Mouse (Mus musculus) lung, postnatal 4 days (tissue): ENCODE measurements around the gene Snrpa.

ENCODE experiments used
- DNase-seq, 2 experiments: peaks; one replicate each; pipeline ENCODE4 v3.0.0; 2021

Gene Snrpa

DNA sequence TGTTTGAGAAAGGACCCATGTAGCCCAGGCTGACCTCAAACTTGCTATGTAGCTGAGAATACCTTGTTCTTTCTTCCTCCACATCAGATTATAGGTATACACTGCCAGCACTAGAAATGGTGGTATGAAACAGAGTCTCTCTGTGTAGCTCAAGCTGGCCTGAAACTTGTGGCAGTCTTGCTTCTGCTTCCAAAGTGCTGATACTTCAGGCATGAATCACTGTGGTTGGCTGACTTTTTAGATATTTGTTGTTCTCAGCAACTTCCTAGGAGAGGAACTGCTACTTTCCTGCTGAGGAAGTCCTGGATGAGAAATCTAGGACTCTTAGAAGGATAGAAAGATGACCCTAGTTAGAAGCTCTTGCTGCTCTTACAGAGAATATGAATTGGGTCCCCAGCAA lies 2.3 kb upstream of the Snrpa start:
- DNase-seq, result no peak

DNA sequence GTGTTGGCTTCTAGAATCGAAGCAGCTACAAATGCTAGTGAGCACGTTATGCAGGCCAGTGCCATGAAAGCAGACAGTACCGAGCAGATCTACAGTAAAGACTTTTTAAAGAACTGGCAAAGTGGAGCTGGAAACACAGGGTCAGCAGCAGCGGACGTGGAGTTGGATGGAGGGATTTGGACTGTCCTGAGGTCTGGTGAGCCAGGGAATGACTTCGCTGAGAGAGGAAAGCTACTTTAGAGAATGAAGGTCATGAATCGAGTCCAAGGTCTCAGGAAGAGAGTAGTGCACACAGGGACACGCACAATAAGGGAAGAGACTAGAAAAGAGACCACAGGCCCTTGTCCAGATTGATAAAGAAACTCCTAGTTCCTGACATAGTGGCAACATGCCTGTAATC lies 1.6 kb upstream of the Snrpa start:
- no peak for DNase-seq

- DNase-seq, result no peak
Measured at GRCm38 (mm10) chr7:27197136-27197535, 1.1 kb upstream of the Snrpa start.

GRCm38 (mm10) chr7:27193731-27194130 lies 2.3 kb downstream of the Snrpa start:
- DNase-seq, result no peak

DNA sequence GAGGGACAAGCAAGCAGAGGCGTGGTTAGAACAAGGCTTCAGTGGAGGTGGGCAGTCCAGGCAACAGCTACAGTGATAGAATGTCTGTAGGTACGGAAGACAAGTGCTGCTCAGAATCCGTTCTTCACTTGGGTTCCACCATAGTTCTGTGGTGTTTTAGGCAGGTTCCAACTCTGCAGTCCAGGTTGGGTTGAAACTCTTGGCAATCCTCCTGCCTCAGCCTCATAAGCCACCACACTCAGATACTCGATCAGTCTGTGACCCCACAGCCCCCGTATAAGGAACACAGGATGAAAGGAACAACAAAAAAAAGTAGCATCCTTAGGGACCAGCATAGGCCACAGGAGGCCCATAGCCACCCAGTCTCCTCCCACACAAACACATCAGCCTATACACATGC lies 3.6 kb downstream of the Snrpa start:
- no peak for DNase-seq

- DNase-seq, result no peak
Measured at GRCm38 (mm10) chr7:27189271-27189931, 6.7 kb downstream of the Snrpa start.

- DNase-seq, result no peak
Measured at GRCm38 (mm10) chr7:27185986-27186385, 10.1 kb downstream of the Snrpa start.

GRCm38 (mm10) chr7:27184964-27185363 lies 11.1 kb downstream of the Snrpa start:
- peak in 1 of 2 experiments; percentile 35 for DNase-seq

DNA sequence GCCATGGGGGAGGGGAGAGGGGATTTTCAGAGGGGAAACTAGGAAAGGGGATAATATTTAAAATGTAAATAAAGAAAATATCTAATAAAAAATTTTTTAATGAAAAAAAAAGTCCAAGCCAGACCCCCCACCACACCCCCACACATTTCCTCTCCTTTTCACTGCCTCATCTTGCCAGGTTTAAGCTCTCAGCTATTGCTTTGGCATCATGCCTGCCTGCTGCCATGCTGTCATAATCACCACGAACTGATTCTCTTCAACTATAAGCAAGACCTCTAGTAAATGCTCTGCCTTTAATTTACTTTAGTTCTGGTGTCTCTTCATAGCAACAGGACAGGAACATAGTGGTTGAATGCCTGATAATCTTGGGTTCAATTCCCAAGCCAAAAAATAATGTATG lies 13.6 kb downstream of the Snrpa start:
- DNase-seq, result no peak

DNA sequence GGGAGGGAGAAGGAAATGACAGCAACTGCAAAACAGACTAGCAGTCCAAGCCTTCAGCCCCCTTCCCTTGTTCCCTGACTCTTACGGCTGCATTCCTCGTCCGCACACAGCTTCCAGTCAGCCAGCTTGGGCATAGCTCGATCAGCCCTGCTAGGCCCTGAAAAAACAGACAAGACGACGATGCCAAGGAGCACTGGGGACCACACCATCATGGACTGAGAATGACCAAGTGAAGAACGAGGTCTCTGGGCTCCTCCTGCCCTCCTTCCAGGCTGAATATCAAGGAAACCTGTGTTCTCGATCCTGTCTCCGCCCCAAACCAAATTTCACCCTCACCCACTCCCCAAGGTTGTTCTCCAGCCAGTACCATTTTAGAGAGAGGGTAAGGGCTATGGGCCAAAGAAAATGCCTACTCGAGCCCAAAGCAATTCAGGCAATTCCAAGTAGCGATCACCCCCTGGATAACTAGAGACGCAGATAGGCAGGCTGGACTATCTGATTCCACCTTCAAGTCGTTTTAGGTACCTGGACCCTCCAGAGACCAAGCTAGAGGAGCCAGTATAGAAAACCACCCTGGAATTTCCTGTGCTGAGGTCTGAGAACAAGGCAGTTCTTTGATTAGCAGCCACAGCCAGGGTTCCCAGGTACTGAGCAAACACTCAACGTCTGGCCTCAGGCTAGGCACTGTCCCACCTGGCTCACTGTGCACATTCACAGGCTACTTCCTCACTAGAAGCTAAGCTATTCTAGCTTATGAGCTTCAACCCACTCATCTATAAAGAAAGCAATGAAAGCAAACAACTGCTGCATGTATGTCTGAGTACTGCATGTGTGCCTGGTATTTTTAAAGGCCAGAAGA lies 15.0 kb downstream of the Snrpa start, which contains the start of the genes Gm21983 and Mia:
Gene Gm21983, minus strand, starts transcription at position 250 of the 859 bp plus-strand sequence.
Gene Mia, minus strand, starts transcription at position 321 of the 859 bp plus-strand sequence.
- DNase-seq, result peak in 1 of 2 experiments; percentile 51

DNA sequence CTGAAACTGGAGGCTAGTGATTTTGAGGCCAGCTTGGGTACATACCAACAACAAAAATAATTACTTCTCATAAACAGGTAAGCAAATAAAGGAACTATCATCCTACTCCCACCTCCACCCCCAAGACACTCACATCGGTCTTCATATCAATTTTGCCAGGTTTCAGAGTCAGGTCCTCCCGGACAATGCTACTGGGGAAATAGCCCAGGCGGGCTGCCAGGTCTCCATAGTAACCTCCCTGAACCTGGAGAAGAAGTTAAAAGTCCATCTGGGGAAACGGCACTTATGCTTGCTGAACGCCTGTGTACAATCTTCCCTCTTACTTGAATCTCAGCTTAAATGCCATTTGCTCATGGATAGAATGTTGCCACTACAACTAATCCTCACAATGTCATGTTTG lies 16.0 kb downstream of the Snrpa start:
- peak; percentile 44 to 64 for DNase-seq

GRCm38 (mm10) chr7:27179217-27179918 lies 16.7 kb downstream of the Snrpa start:
- DNase-seq, result no peak

DNA sequence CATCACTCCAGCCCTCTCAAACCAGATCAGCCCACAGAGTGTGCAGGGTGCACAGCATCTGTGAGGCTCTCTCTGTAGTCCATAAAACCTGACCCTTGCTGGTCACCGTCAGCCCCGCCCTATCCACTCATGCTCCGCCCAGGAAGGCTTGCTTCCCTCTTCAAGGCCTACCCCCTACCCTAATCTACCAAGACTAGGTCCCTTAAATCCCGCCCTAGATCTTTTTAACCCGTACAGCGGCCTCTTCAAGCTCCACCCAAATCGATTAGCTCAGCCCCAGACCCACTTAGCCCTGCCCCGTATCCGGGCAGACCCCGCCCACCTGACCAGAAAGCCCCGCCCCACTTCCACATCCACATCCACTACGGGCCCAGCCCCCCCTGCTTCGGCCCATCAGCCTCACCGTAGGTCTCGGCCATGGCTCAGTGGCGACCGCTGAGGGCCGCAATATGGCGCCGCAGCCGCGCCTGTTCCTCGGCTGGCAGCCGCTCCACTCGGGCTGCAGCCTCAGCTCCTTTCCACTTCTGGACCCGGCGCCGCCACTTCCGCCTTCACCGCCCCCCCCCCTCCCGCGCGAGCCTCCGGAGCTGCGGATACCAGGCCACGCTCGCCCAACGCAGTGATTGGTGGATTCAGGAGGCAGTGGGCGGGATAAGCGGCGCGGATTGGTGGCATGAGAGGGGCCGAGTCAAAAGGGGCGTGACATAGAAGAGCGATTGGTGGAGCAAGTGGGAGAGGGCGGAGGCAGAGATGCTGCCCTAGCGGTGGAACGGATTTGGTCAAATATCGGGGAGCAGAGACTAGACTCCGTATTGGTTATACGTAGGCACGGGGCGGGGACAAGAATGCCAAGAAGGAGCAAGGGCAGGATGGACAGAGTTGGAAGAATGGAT lies 17.5 kb downstream of the Snrpa start, which contains the start of gene Rab4b:
Gene Rab4b, minus strand, starts transcription at position 573 of the 893 bp plus-strand sequence.
- DNase-seq, result peak; percentile 100

- DNase-seq, result no peak
Measured at GRCm38 (mm10) chr7:27177942-27178323, 18.1 kb downstream of the Snrpa start.

- DNase-seq, result no peak
Measured at GRCm38 (mm10) chr7:27174896-27175295, 21.2 kb downstream of the Snrpa start.

- peak in 1 of 2 experiments; percentile 25 for DNase-seq
Measured at GRCm38 (mm10) chr7:27174496-27174895, 21.6 kb downstream of the Snrpa start.

DNA sequence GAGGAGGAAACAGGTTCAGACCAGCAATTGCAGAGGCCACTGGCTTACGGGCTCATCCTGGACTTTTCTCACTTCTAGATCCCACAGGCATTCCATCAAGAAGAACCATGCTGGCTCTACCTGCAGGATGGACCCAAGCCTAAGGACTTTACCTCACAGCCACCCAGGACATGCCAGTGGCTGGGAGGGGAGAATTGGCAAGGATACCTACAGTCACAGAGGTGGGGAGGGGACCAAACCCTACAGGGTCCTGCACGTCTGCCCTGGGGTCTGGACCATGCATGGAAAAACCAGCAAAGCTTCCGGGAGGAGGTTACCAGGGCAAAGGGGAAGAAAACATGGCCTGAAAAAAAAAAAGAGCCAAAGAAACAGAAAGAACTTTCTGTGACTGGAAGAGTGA lies 25.1 kb downstream of the Snrpa start:
- DNase-seq, result no peak

DNA sequence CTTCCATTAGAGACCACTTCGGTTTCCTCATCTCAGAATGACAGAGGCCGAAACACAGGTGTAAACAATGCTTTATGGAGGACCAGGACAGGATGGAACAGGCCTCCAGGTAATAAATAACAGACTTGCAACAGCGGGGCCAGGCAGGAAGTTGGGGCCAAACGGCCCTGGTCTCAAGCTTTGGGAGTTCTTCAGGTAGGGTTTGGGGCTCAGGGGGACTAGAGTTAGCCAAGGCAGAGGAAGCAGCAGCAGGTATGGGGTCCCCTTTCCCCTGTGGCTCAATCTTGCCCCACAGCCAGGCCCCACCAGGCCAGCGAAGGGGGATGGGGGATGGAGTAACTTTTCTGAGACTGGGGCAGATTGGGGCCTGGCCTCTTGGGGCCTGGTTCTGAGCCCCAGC lies 27.7 kb downstream of the Snrpa start:
- DNase-seq, result no peak

GRCm38 (mm10) chr7:27167475-27168094 lies 28.5 kb downstream of the Snrpa start:
- no peak for DNase-seq

DNA sequence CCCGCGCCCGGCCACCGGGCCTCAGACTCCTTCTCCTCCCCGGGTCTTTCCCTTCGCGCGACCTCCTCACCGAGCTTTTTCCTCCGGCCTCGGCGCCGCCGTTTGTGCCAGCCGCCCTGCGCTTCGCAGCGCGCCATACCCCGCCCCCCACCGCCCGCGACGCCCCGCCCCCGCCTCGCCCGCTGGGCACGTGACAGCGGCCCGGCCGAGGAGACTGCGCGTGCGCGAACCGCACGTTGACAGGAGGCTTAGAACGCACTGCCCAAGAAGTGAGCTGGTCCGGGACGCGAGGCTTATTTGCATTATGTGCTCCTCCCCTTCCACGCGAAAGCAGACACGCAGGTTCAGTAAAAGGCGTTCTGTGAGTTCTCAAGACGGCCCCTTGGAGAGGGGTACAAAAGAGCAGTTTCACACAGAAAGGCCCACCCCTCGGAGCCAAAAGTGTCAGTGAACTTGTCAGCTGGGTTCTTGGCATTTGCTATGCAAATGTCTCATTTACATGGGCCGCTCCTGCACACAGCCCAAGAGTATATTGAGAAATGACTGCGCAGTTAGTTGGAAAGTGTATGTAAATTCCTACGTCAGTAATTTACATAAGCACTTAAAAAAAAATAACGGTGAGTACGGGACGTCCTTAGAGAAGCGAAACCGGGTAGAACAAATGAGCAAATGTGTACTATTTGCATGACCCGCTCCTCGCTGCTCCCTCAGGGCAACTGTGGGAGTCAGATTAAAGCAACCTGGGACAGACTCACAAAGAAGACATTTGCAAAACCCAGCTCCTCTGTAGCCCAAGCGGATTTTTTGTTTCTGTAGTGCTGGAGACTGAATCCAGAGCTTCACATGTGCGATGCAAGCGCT lies 29.2 kb downstream of the Snrpa start, which contains the start of gene Egln2:
Gene Egln2, minus strand, starts transcription at position 189 of the 861 bp plus-strand sequence.
- peak; percentile 95 to 97 for DNase-seq

DNA sequence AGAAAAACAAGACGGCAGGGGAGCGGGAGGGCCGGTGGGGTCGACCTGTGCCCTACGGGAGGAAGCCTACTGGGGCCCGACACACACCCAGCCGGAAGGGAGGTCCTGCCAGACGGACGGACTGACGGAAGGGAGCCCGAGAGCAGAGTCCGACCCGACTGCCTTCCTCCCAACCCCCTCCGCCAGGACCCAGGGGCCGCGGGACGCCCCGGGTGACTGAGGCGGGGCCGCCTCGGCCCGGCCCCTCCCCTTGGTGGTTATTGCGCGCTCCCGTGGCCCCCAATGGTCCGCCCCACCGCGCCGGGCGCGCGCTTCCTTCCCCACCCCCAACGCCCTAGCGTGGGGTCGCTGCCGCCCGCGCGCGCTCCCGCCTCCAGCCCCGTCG lies 29.9 kb downstream of the Snrpa start:
- peak; percentile 91 to 94 for DNase-seq
